Mouse (Mus musculus): ENCODE measurements around the gene Gm21319. TPM values are rescaled to one million over a fixed set of nuclear protein-coding genes. Genes with fewer than 3 reads are reported as not detected.
"Not testable (repeated sequence)": the region's sequence is repeated elsewhere in the genome, so short reads cannot be mapped to it uniquely, and the experiment has no call there.

Gm21319 gene
- polyA plus RNA-seq (2012; rRNA removed): not detected in 2 replicates

GRCm38 (mm10) chr12:87775655-87776054, at the start of gene Gm21319:
TSS of gene Gm21319 (minus strand) at chr12:87775755.
- not testable (repeated sequence) for H3K4me3 ChIP-seq (ENCODE audit: insufficient read depth, low read length)

GRCm38 (mm10) chr12:87816277-87816676, 40.7 kb upstream of the Gm21319 start, which contains the start of gene BB287469:
TSS of gene BB287469 (plus strand) at chr12:87816577.
- not testable (repeated sequence) for H3K27ac ChIP-seq (ENCODE audit: insufficient read depth, low read length)

More at GRCm38 (mm10) chr12:87775655-87776054, at the start of gene Gm21319:
- H3K4me1 ChIP-seq (ENCODE audit: control insufficient read depth, insufficient read depth, low read length); H3K27ac ChIP-seq (ENCODE audit: insufficient read depth, low read length): not testable (repeated sequence)

GRCm38 (mm10) chr12:87797971-87798370, 22.4 kb upstream of the Gm21319 start:
- H3K4me3 ChIP-seq (ENCODE audit: insufficient read depth, low read length); H3K4me1 ChIP-seq (ENCODE audit: control insufficient read depth, insufficient read depth, low read length); H3K27ac ChIP-seq (ENCODE audit: insufficient read depth, low read length): not testable (repeated sequence)

More at GRCm38 (mm10) chr12:87816277-87816676, 40.7 kb upstream of the Gm21319 start, which contains the start of gene BB287469:
- not testable (repeated sequence) for H3K4me1 ChIP-seq (ENCODE audit: control insufficient read depth, insufficient read depth, low read length); H3K4me3 ChIP-seq (ENCODE audit: insufficient read depth, low read length)

GRCm38 (mm10) chr12:87795212-87795611, 19.7 kb upstream of the Gm21319 start, which contains the start of gene Gm21936:
TSS of gene Gm21936 (plus strand) at chr12:87795512.
- not testable (repeated sequence) for H3K27ac ChIP-seq (ENCODE audit: insufficient read depth, low read length); H3K4me1 ChIP-seq (ENCODE audit: control insufficient read depth, insufficient read depth, low read length); H3K4me3 ChIP-seq (ENCODE audit: insufficient read depth, low read length)

Other genes with a start within 250 kb of the Gm21319 start
- gene Oog1, start 173.1 kb downstream of the Gm21319 start, polyA plus RNA-seq (2012; rRNA removed): not detected in 2 replicates
- not detected in 2 replicates for gene Gm4027, start 156.9 kb downstream of the Gm21319 start, polyA plus RNA-seq (2012; rRNA removed)
- gene Gm16381, start 131.1 kb downstream of the Gm21319 start, polyA plus RNA-seq (2012; rRNA removed): not detected in 2 replicates
- not detected in 2 replicates for gene Gm21936, start 19.8 kb upstream of the Gm21319 start, polyA plus RNA-seq (2012; rRNA removed)
- gene BB287469, start 40.8 kb upstream of the Gm21319 start, polyA plus RNA-seq (2012; rRNA removed): not detected in 2 replicates
- not detected in 2 replicates for gene Gm2001, start 66.6 kb upstream of the Gm21319 start, polyA plus RNA-seq (2012; rRNA removed)
- gene Gm2016, start 98.3 kb upstream of the Gm21319 start, polyA plus RNA-seq (2012; rRNA removed): not detected in 2 replicates
- not detected in 2 replicates for gene Gm2022, start 119.6 kb upstream of the Gm21319 start, polyA plus RNA-seq (2012; rRNA removed)
- gene Gm2035, start 144.1 kb upstream of the Gm21319 start, polyA plus RNA-seq (2012; rRNA removed): not detected in 2 replicates
- not detected in 2 replicates for gene Gm2042, start 178.3 kb upstream of the Gm21319 start, polyA plus RNA-seq (2012; rRNA removed)
- gene Gm2075, start 236.1 kb upstream of the Gm21319 start, polyA plus RNA-seq (2012; rRNA removed): not detected in 2 replicates
- gene Gm6803, start 243.0 kb upstream of the Gm21319 start, polyA plus RNA-seq (2012; rRNA removed): not detected in 2 replicates